Mouse (Mus musculus): Measurements from ENCODE around the gene Nap1l5. TPM values are rescaled to one million over a fixed set of nuclear protein-coding genes. Genes with fewer than 3 reads are reported as not detected.

Nap1l5 gene
- polyA plus RNA-seq (2012; rRNA removed): 326 and 348 TPM in 2 replicates

DNA sequence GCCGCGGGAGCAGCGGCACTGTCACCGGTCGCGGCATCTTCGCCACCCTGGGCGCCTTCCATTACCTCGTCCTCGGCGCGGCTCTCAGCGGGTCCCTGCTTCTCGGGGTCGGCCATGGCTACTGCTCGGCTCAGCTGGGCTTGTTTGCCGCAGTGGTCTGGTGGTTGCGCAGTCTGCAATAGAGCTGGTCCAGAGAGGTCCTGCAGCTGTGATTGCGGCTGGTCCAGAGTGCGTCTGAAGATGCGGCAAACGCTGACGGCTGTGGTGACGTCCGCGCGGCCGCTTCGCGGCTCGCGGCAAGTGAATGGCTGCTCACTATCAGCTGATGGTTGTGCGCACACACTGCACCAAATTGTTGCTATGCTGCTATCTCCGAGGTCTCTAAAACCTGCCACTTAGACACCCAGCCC lies at the start of gene Nap1l5:
Nap1l5 (minus strand) TSS at position 225 of the 410 bp plus-strand sequence.
- DNase-seq (ENCODE audit: extremely low spot score in 1 of 2, low spot score in 1 of 2): peak; percentile 78 to 79

DNA sequence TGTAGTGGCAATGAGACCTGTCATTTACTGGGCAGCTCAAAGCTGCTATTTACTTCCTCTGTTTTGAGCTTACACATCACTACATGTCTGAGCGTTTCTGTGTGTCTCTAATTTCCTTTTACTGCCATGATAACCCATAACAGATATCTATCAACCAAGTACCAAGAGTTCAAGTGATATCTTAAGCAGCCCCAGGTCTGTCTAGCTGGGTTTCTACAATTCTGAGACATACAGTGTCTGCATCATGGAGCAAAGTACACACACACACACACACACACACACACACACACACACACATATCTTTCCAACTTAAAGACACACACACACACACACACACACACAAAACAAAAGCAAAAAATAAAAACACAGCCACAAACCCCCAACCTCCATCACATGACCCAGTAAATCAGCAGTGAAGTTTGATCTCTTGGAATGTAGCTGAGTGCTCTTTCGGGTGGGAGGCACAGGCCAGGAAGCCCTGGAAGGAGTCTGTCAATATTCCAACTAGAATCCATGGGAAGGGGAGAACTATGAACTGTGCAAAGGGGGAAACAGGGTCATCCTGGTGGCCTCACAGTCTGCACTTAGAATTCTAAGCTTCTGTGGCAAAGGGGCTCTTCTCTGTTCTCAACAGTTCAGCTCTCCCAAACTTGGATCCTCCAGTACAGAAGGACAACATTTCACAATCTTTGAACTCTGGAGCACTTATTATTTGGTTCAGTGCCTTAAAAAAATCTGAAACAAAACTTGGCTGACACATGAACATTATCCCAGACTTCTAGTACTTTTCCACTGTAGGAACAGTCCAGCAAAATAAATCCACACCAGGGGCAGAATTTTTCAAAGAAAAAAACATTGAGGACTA lies 44.5 kb upstream of the Nap1l5 start:
- DNase-seq (ENCODE audit: extremely low spot score in 1 of 2, low spot score in 1 of 2): no peak

DNA sequence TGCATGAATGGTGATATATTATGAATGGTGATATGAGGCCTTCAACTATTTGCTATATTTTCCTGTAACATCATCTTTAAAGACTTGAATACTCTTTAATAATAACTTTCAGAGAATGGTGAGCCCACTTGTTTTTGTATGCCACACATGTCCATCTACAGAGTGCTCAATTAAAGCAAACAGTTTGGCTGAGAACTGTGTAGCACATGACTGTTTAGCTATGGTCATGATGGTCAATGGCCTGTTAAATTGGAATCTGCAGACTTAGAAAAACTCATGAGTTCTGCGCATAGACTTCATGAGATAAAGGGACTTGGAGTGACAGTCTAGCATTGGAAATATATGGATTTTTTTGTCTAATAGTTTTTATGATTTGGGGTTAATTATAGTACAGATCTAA lies 43.5 kb upstream of the Nap1l5 start:
- DNase-seq (ENCODE audit: extremely low spot score in 1 of 2, low spot score in 1 of 2): no peak

DNA sequence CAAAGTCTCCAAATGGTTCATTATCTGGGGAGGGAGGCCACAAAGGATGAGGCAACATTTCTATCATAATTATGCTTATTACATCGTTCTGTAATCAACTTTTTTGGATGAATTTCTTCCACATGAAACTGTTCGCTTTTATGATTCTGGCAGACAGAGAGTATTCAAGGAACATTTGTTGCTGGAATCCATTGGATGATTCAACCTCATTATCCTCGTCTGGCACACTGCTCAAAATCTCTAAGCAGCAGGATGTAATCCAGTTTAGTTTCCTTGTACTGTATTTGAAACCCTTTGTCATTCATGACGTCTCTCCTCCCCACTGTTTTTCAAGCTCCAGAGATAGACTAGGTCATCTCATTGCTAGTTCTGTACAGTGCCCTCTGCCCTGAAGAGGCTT lies 40.0 kb upstream of the Nap1l5 start:
- DNase-seq (ENCODE audit: extremely low spot score in 1 of 2, low spot score in 1 of 2): peak in 1 of 2 experiments; percentile 63

DNA sequence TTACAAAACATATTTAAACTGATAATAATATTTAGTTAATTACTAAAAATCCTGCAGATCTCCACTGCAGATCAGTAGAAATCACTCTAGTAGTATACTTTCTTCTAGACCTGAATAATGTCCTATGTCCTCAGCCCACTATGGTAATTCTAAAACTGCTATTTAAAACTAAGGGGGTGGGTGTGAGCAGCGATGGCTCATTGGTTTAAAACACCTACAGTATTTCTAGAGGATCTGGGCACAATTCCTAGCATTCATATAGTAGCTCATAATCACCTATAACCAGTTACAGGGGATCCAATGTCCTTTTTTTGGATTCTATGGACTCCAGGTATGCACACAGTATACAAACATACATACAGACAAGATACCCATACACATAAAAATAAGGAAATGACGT lies 39.4 kb upstream of the Nap1l5 start:
- DNase-seq (ENCODE audit: extremely low spot score in 1 of 2, low spot score in 1 of 2): peak in 1 of 2 experiments; percentile 55

DNA sequence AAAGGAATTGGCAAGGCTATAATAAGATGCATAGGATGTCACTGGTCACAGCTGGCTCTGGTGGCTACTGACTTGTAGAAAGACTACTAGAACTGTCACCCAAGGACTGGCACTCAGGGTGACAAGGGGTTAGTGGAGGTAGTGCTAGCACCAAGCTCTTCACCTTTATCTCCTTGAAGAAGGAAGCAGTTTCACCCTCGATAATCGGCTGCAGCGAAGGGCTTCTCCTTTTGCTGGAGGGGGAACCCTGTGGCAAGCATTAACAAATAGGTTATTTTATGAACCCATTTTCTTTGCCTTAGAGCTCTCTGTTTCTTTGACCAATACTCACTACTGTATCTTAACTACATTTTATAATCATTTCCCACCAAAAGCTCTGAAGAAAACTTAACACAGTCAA lies 37.1 kb upstream of the Nap1l5 start:
- no peak for DNase-seq (ENCODE audit: extremely low spot score in 1 of 2, low spot score in 1 of 2)

DNA sequence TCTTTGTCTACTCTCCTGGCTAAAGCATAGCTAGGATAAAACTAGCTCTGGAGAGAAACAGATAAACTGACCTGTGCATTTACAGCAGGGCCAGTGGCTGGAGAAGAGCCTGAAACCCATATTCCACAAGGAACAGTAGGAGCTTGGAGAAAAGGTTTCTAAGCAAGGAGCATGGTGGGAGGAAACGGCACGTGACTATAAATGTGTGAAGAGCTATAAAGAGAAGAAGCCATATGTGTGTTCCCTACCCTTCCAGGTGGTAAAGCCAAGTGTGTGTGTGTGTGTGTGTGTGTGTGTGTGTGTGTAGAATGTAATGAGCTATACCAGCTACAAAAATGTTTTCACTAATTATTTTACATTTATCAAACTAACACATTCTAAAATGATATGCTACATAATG lies 35.4 kb upstream of the Nap1l5 start:
- peak in 1 of 2 experiments; percentile 68 for DNase-seq (ENCODE audit: extremely low spot score in 1 of 2, low spot score in 1 of 2)

DNA sequence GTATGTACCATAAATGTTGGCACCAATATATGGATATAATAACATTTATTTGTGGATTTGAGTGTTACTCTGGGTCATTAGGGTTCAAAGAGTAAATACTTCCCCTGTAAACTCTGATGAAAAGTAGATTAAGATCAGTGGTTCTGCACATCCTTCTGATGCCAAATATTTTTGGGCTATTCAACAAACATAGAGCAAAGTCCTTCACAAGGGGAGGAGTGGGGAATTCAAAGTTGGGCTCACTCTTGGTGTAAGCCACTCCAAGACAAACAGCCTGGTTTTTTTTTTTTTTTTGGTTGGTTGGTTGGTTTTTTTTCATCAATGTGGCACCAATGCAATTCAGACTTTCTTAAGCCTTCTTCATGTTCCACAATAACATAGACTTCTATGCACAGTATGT lies 30.9 kb upstream of the Nap1l5 start:
- DNase-seq (ENCODE audit: extremely low spot score in 1 of 2, low spot score in 1 of 2): no peak

DNA sequence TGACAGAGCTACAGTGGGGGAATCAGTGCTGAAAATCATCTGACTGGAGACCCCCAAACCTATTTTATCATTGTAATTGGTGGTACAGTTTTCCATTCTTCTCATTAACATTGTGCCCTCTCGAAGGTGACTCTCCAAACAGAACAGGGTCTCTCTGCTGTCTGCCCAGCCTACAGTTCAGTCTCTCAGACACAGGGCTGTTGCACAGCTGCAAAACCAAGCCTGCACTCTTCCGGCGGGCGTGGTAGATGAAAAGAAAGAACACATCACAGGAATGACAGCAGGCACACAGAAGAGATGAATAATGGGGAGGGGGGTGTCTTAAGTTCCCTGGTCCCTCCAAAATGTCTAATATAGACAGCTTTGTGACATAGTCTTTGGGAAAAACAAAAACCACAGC lies 27.3 kb upstream of the Nap1l5 start:
- DNase-seq (ENCODE audit: extremely low spot score in 1 of 2, low spot score in 1 of 2): no peak

DNA sequence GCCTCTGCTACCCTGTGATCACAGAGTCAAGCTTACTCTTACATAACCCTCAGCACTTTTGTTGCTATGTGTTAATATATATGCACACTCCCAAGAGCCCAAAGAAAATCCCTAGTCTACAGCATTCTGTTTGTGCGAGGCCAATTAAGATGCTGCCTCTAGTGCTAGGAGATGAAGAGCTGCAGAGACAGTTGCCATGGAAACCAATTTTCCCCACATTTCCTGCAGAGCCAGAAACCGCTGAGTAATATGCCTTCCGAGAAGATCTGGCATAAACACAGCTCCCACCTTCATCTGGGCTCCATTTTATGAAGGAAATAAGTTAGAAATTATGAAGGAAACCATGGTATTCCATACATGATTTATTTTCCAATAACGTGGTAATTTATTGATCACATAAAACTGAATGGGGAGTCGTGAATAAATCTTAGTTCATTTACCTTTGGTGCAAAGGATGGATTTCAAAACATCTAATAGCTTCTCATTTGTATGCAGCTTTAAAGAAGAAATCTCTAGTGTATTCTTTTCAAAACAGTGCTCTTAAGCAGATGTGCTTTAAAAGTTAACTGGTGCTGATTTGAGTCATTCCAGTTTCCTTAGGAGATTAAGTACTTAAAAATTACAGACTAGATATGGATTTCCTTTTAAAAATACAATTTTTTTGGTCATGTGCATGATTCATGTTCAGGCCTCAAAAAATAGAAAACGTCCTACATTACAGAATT lies 26.5 kb upstream of the Nap1l5 start:
- DNase-seq (ENCODE audit: extremely low spot score in 1 of 2, low spot score in 1 of 2): peak; percentile 90 to 93

DNA sequence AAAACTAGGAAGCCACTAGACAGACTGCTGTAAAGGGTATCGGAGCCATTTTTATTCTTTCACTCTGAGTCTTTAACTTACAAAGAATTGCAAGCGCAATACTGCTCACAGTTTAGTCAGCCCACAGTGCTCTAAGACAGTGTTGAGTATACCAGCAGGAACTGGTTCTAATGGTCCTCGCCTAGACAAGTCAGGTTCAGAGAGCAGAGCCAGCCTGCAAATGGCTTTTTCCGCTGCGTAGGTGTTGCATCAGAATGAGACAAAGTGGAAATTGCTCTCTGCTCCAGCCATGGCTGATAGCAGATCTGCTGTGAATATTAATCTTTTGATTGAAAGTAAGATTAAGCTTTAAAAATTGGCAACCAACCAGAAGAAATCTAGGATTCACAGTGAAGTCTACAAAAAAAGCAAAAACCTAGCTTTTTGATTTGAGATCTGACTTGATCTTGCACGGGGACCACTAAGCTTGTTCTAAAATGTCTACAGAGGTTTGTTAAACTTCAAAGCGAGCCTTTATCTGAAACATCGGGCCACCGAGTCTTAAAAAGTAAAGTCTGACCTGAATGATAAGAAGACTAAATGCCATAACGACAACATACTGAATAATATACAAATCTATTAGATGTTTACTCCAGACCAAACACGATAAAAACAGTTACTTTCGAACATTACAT lies 25.8 kb upstream of the Nap1l5 start:
- peak in 1 of 2 experiments; percentile 42 for DNase-seq (ENCODE audit: extremely low spot score in 1 of 2, low spot score in 1 of 2)

DNA sequence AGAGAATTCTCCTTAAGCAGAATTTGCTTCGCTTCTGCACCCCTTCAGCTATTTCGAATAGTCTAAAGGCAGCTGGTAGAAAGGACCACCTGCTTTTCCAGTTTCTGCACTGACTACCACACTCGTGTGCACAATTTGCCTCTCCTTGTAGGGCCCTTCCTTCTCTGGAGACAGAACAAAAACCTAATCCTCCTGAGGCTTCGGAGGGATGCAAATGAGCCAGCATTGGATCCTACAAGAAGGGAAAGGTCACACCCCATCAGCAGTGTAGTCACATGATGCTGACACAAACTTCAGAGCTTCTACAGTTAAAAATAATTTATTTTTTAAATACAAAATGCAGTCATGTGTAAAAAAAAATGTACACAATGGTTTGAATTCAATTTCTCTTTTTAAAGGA lies 24.3 kb upstream of the Nap1l5 start:
- DNase-seq (ENCODE audit: extremely low spot score in 1 of 2, low spot score in 1 of 2): no peak

DNA sequence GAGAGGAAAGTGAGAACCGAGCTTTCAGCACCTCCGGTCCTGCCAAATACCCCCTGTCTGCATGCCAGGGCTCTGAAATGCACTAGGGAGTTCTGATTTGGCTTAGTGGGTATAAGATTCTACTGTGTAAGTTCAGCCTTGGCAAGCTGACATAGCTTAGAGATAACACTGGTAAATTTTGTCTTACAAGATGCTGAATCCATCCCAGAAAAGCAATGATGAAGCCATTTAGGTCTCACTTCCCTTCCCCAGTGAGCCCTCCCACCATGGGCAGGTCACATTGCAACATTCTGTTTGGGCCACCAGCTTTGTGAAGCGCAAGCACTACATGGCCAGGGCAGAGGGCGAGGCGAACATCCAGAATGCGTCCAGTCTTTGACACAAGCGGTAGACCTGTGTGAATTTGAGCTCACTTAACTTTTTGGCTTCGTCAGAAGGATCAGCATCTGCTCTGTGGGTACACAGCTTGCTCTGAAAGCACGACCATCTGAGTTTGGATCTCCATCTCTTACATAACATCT lies 23.1 kb upstream of the Nap1l5 start:
- peak in 1 of 2 experiments; percentile 55 for DNase-seq (ENCODE audit: extremely low spot score in 1 of 2, low spot score in 1 of 2)

DNA sequence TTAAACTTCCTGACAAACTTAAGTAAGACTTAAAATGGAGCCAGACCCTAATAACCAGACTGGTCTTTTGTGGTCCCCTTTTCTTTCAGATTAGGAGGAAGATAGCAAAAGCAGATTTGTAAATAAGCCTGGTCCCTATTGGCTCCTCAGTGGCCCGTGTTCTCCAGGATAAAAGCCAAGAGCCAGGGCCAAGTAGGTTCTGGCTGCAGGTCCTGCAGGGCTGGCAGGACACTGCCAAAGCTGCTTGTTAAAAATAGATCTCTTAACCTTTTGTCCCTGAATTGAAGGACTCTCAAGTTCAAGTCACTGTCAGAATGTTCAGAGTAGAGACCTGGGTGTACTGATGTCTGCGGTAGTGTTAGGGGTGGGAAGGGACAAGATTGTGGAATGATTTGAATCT lies 21.0 kb upstream of the Nap1l5 start:
- DNase-seq (ENCODE audit: extremely low spot score in 1 of 2, low spot score in 1 of 2): no peak

DNA sequence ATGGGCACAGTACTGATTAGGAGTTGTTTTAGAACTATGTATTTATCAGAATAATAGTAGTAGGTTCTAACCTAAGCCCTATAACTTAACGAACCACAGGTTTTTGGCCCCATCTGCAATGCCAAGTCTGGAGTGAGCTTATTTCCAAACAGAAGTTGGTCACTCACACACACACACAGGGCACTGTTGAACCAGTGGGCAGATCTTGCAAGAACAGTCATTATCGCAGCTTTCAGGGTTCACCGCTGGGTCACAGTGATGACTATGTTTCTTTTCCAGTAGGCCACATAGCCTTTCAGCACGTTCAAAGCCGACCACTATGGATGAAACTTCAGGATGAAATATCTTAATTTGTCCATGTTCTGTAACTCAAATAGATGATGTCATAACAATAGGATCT lies 15.6 kb upstream of the Nap1l5 start:
- no peak for DNase-seq (ENCODE audit: extremely low spot score in 1 of 2, low spot score in 1 of 2)

DNA sequence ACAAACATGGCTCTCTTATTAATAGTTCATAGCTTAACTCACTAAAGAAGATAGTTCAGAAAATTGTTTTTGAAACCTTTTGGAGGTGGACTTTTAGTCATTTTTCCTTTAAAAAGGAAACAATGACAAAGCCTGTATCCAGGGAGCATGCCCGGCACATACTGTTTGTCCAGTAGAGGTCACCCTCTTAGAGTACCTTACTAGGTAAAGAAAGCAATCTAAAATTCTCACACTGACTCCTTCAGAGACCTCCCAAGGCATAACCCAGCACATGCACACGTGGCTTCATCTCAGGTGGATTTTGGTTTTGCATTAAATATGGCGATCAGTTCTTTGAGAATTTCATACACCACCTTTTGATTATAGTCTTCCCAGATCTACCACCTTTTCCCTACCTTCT lies 14.7 kb upstream of the Nap1l5 start:
- no peak for DNase-seq (ENCODE audit: extremely low spot score in 1 of 2, low spot score in 1 of 2)

DNA sequence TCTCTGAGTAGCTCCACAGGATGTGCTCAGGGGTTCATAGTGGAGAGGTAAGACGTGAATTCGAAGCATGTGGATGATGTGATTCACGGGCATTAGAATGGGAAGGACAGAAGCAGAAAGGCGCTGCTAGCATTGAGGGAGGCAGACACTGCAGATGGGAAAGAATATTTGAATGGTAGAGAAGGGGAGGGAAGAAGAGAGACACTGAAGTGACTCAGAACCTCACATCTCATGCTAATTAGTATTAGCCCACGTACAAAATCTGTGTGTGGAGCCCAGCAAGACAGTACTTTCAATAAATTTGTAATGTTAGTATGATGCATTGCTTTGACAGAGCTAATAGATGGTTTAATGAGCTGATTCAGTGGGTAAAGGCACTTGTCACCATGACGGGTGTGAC lies 13.9 kb upstream of the Nap1l5 start:
- peak in 1 of 2 experiments; percentile 41 for DNase-seq (ENCODE audit: extremely low spot score in 1 of 2, low spot score in 1 of 2)

DNA sequence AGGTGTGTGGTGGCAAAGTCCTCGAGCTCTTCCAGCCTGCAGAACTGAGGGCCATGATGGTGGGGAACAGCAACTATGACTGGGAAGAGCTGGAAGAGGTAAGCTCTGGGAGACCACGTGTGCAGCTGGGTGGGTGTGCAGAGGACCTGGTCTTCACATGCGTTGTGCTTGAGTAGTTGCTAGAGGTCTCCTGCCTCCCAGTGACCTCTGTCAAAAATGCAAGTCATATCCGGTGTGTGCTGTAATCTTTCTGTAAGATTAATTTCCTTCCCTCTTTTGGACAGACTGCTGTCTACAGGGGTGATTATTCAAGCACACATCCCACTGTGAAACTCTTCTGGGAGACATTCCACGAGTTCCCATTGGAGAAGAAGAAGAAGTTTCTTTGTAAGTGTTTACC lies 9.6 kb upstream of the Nap1l5 start:
- DNase-seq (ENCODE audit: extremely low spot score in 1 of 2, low spot score in 1 of 2): no peak

DNA sequence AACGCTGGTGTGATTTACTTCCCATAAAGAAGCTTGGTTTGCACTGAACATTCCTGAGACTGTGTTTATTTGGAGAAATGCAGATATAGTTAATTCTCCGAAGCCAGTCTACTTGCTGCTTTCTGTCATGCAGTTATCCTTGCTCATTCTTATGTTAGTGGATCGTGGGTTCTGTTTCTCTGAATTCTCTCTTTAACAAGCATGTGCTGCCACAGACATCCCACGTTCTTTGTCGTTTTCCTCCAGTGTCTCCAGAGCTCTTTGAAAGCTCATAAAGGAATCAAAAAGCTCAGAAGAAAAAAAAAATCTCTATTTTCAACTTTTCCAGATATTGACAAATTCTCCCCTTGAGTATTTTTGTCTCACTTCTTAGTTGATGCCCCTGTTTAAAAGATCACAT lies 7.1 kb upstream of the Nap1l5 start:
- DNase-seq (ENCODE audit: extremely low spot score in 1 of 2, low spot score in 1 of 2): no peak

DNA sequence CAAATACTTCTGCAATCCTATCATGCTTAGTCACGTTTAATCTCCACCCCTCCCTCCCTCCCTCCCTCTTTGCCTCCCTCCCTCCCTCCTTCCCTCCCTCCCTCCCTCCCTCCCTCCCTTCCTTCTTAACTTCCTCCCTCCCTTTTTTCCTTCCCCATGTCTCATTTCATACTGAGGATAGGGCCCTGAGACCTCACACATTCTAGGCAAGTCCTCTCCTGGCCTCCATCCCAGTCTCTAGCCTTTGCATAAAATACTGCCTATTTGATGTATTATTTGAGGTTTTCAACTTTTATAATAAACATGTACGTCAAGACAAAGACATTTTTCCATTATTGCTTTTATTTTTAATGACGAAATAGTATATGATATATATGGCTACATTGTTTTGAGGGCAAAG lies 6.7 kb upstream of the Nap1l5 start:
- no peak for DNase-seq (ENCODE audit: extremely low spot score in 1 of 2, low spot score in 1 of 2)

DNA sequence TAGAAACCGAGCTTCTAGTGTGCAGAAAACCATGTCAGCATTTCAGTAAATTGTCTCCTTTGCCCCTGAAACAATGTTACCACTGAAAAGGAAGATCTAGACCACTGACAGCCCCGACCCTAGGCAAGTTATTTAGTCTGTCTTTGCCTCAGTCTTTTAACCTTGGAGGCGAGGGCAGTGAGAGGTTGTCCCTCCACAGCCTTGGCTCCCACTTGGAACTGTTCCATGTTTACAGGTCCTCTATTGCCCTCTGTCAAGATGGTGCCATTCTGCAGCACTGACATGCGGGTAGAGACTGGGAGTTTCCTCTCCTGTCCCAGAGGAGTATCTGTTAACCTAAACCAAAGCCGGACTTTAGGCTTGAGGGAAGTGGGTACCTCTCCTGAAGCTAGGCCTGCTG lies 6.0 kb upstream of the Nap1l5 start:
- DNase-seq (ENCODE audit: extremely low spot score in 1 of 2, low spot score in 1 of 2): no peak

All from frontal cortex, adult 2 months (tissue).